ENCODE assay signal across 8 mouse cellular contexts in genomic region chr7:83089330-83089982, GRCm38 (mm10).
DNase-seq lines count a peak whose midpoint lies in the region; ATAC-seq and TF ChIP-seq lines count a peak whose summit lies in the region.

No protein-coding gene starts in this region.

- DNase-seq in cerebellum, adult 2 months: peak; percentile 8 to 9
- DNase-seq in cerebellum, postnatal 4 days (ENCODE audit: low spot score in 2 of 2): no peak
- DNase-seq in left cerebral cortex, adult 2 months (ENCODE audit: extremely low spot score in 1 of 2, low spot score in 2 of 2): peak in 1 of 2 experiments; percentile 19
- no peak for DNase-seq in left cerebral cortex, adult 11 months (ENCODE audit: low spot score)
- DNase-seq in forebrain, postnatal 0 days: no peak
- no peak for DNase-seq in thymus, postnatal 14 days
- DNase-seq in urinary bladder, postnatal 4 days (ENCODE audit: low spot score in 2 of 2): no peak

- H3K9me3 ChIP-seq in forebrain, postnatal 0 days (ENCODE audit: low read length): no peaks in the 10 kb centered on the region

- WGBS in cerebellum, adult 2 months: 18% methylated on average over 8 of the region's 8 CpGs
- 33% methylated on average over 8 of the region's 8 CpGs for WGBS in forebrain, postnatal 0 days

- H3K4me2 ChIP-seq in forebrain, postnatal 0 days (ENCODE audit: low read depth): no peak overlapping the region

- TF ChIP-seq POLR2A in cerebellum, adult 2 months (IDR thresholded peaks at IDR 0.05; ENCODE audit: borderline replicate concordance, insufficient read depth, low read length): no peak

- intact Hi-C loops in left cerebral cortex, adult 2 months (cut with DNase I): no loop called here

- H3K36me3 ChIP-seq in forebrain, postnatal 0 days (ENCODE audit: insufficient read depth): no peaks in the 10 kb centered on the region

- no peak for TF ChIP-seq CTCF in cerebellum, adult 2 months (IDR thresholded peaks at IDR 0.05; ENCODE audit: borderline replicate concordance, insufficient read depth, low read depth, low read length)
- no peak; the same call in 1 of the 2 replicates for TF ChIP-seq CTCF in left cerebral cortex, adult 2 months (IDR thresholded peaks at IDR 0.05)
- no peak for TF ChIP-seq CTCF in forebrain, postnatal 0 days (IDR thresholded peaks at IDR 0.05; ENCODE audit: low read depth)

- ATAC-seq in forebrain, postnatal 0 days: peak; percentile 45
- peak; percentile 33 for ATAC-seq in megakaryocyte, adult 5-6 weeks (ENCODE audit: poor library complexity, severe bottlenecking)

- H3K27ac ChIP-seq in cerebellum, adult 2 months (ENCODE audit: insufficient read depth, low read length): no peak overlapping the region
- peak overlapping the region; percentile 48 for H3K27ac ChIP-seq in left cerebral cortex, adult 2 months
- no peak overlapping the region for H3K27ac ChIP-seq in forebrain, postnatal 0 days (ENCODE audit: low read depth, low read length)

- H3K4me3 ChIP-seq in cerebellum, adult 2 months (replicated peaks; ENCODE audit: insufficient read depth, low read depth, low read length): no peak overlapping the region
- H3K4me3 ChIP-seq in left cerebral cortex, adult 2 months: no peak overlapping the region
- H3K4me3 ChIP-seq in forebrain, postnatal 0 days (ENCODE audit: low read depth, low read length): no peak overlapping the region

- H3K27me3 ChIP-seq in cerebellum, adult 2 months (ENCODE audit: control insufficient read depth, insufficient read depth, low read length): no peaks in the 10 kb centered on the region
- no peaks in the 10 kb centered on the region for H3K27me3 ChIP-seq in forebrain, postnatal 0 days (ENCODE audit: insufficient read depth, low read length)

- no peaks in the 10 kb centered on the region for H3K4me1 ChIP-seq in cerebellum, adult 2 months (ENCODE audit: control insufficient read depth, insufficient read depth, low read length)
- H3K4me1 ChIP-seq in forebrain, postnatal 0 days (ENCODE audit: insufficient read depth): no peaks in the 10 kb centered on the region

- no peak overlapping the region for H3K9ac ChIP-seq in forebrain, postnatal 0 days

Comparison
In these comparisons a context has a peak if more than half of its experiments do, and no peak if none do; other contexts are left out.
1. DNase-seq: peak in cerebellum, adult 2 months (2 of 2); none in cerebellum, postnatal 4 days (0 of 2), left cerebral cortex, adult 11 months (single experiment), forebrain, postnatal 0 days (single experiment), thymus, postnatal 14 days (single experiment) and urinary bladder, postnatal 4 days (0 of 2).